ENCODE assay signal across 9 mouse cellular contexts in the genomic region with DNA sequence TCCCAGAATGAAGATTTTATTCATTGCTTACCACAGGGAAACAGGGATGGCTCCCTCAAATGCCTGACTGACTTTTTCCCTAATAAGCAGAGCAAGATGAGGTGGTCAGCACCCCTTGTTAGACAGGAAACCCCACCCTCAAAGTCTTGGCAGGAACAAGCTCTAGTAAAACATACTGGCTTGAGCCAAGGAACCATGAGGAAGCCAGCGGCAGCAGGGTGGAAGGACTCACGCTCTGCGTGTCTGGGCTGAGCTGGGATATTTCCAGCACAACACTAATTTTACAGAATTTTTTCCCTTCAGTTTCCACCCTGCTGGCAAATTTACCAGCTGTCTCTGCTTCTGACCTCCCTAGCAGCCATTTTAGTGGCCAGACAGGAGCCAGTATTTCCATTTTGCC. TPM values are rescaled to one million over a fixed set of nuclear protein-coding genes. Genes with fewer than 3 reads are reported as not detected.
A peak's percentile ranks its signal among the peaks of the same experiment; 100 is the strongest.
DNase-seq lines count a peak whose midpoint lies in the region; ATAC-seq and TF ChIP-seq lines count a peak whose summit lies in the region.
"Had no signal": no experiment of that assay in that cellular context is flagged by ENCODE, and none has a peak within 500 bp of the region (broad histone marks: within the 10 kb centered on the region; RNA-seq: fewer than 3 reads in every experiment).

No protein-coding gene starts in this region.

- TF ChIP-seq POLR2A in kidney, adult 2 months (IDR thresholded peaks at IDR 0.05; ENCODE audit: low read depth, low read length): no peak

- H3K4me2 ChIP-seq in forebrain, embryonic 15.5 days (replicated peaks): no peak overlapping the region
- no peak overlapping the region for H3K4me2 ChIP-seq in hindbrain, embryonic 14.5 days (replicated peaks)
- no peak overlapping the region for H3K4me2 ChIP-seq in midbrain, embryonic 16.5 days (ENCODE audit: low read length)
- H3K4me2 ChIP-seq: midbrain, embryonic 12.5 days had no signal

- H3K27me3 ChIP-seq in kidney, adult 2 months (replicated peaks; ENCODE audit: control insufficient read depth, insufficient read depth, low read length): no peaks in the 10 kb centered on the region
- H3K27me3 ChIP-seq in forebrain, embryonic 15.5 days: no peaks in the 10 kb centered on the region
- H3K27me3 ChIP-seq in hindbrain, embryonic 14.5 days (ENCODE audit: control insufficient read depth, insufficient read depth, low read length): no peaks in the 10 kb centered on the region
- no peaks in the 10 kb centered on the region for H3K27me3 ChIP-seq in midbrain, embryonic 16.5 days (ENCODE audit: control insufficient read depth, insufficient read depth, low read depth, low read length)
- H3K27me3 ChIP-seq: midbrain, embryonic 12.5 days had no signal

- 46% methylated on average over 3 of the region's 3 CpGs for WGBS in kidney, adult 2 months
- 54% methylated on average over 3 of the region's 3 CpGs for WGBS in forebrain, embryonic 15.5 days
- WGBS in hindbrain, embryonic 14.5 days: 78% methylated on average over 3 of the region's 3 CpGs
- WGBS in midbrain, embryonic 16.5 days: 88% methylated on average over 3 of the region's 3 CpGs

- no peak overlapping the region for H3K4me3 ChIP-seq in kidney, adult 2 months (ENCODE audit: insufficient read depth, low read depth, low read length)
- H3K4me3 ChIP-seq in forebrain, embryonic 15.5 days: no peak overlapping the region
- H3K4me3 ChIP-seq in hindbrain, embryonic 14.5 days (replicated peaks; ENCODE audit: low read length): no peak overlapping the region
- H3K4me3 ChIP-seq in midbrain, embryonic 16.5 days (ENCODE audit: low read depth, low read length): no peak overlapping the region
- H3K4me3 ChIP-seq: midbrain, embryonic 12.5 days had no signal

- no peaks in the 10 kb centered on the region for H3K9me3 ChIP-seq in forebrain, embryonic 15.5 days
- H3K9me3 ChIP-seq in hindbrain, embryonic 14.5 days (ENCODE audit: control insufficient read depth, low read length): no peaks in the 10 kb centered on the region
- no peaks in the 10 kb centered on the region for H3K9me3 ChIP-seq in midbrain, embryonic 16.5 days (replicated peaks; ENCODE audit: control insufficient read depth, low read length, poor library complexity, severe bottlenecking)
- H3K9me3 ChIP-seq: midbrain, embryonic 12.5 days had no signal

- peak; percentile 60 for DNase-seq in kidney, adult 2 months
- no peak for DNase-seq in kidney, adult 18-20 months
- no peak for DNase-seq in hindbrain, embryonic 14.5 days (ENCODE audit: low spot score)
- DNase-seq in ovary, postnatal 36 days (ENCODE audit: low spot score): no peak
- no peak for DNase-seq in natural killer cell, adult 2 months (ENCODE audit: low spot score in 2 of 2)
- no peak for DNase-seq in layer of hippocampus, adult 8-10 months (ENCODE audit: low spot score in 2 of 2)

- H3K4me1 ChIP-seq in kidney, adult 2 months (ENCODE audit: control insufficient read depth, insufficient read depth, low read length): peaks cover 58% of the 10 kb centered on the region
- peaks cover 73% of the 10 kb centered on the region for H3K4me1 ChIP-seq in forebrain, embryonic 15.5 days
- H3K4me1 ChIP-seq in hindbrain, embryonic 14.5 days (replicated peaks; ENCODE audit: control insufficient read depth, insufficient read depth, low read length): peaks cover 55% of the 10 kb centered on the region
- peaks cover 34% of the 10 kb centered on the region for H3K4me1 ChIP-seq in midbrain, embryonic 16.5 days (ENCODE audit: control insufficient read depth, insufficient read depth, low read length)

- H3K27ac ChIP-seq in kidney, adult 2 months (ENCODE audit: insufficient read depth, low read depth, low read length): peak overlapping the region; percentile 62
- H3K27ac ChIP-seq in forebrain, embryonic 15.5 days (replicated peaks): peak overlapping the region; percentile 81
- H3K27ac ChIP-seq in hindbrain, embryonic 14.5 days: peak overlapping the region; percentile 82
- H3K27ac ChIP-seq in midbrain, embryonic 16.5 days (ENCODE audit: low read length): peak overlapping the region; percentile 58; the same call in 1 of the 2 replicates

- ATAC-seq in forebrain, embryonic 15.5 days (replicated peaks): no peak
- no peak for ATAC-seq in hindbrain, embryonic 14.5 days (ENCODE audit: low FRiP score)
- no peak for ATAC-seq in midbrain, embryonic 16.5 days

- H3K9ac ChIP-seq in forebrain, embryonic 15.5 days (replicated peaks): no peak overlapping the region
- H3K9ac ChIP-seq in hindbrain, embryonic 14.5 days: no peak overlapping the region
- H3K9ac ChIP-seq in midbrain, embryonic 16.5 days (ENCODE audit: low read depth, low read length): no peak overlapping the region
- H3K9ac ChIP-seq: midbrain, embryonic 12.5 days had no signal

- TF ChIP-seq CTCF in kidney, adult 2 months (conservative IDR thresholded peaks at IDR 0.05; ENCODE audit: insufficient read depth, insufficient read length, low read depth, low read length): no peak

- no peaks in the 10 kb centered on the region for H3K36me3 ChIP-seq in kidney, adult 2 months (ENCODE audit: control insufficient read depth, insufficient read depth, low read length)
- H3K36me3 ChIP-seq in forebrain, embryonic 15.5 days: peaks cover 19% of the 10 kb centered on the region
- H3K36me3 ChIP-seq in hindbrain, embryonic 14.5 days (replicated peaks; ENCODE audit: control insufficient read depth, insufficient read depth): peaks cover 36% of the 10 kb centered on the region
- peaks cover 9% of the 10 kb centered on the region for H3K36me3 ChIP-seq in midbrain, embryonic 16.5 days (ENCODE audit: control insufficient read depth, insufficient read depth, low read length)

RNA-seq across cellular contexts. Expression of a gene that starts 7.4 kb away (rescaled TPM):
- 13.5 and 15.3 TPM in 2 replicates for polyA plus RNA-seq in kidney, adult 2 months (2012; rRNA removed)
- polyA plus RNA-seq in forebrain, embryonic 15.5 days (2015; fragmentation: Nextera tagmentation; extraction: Ambion mirVana): 37.0 and 37.2 TPM in 2 replicates
- 34.6 and 35.5 TPM in 2 replicates for polyA plus RNA-seq in hindbrain, embryonic 14.5 days (2014; fragmentation: Nextera tagmentation; extraction: Ambion mirVana)
- polyA plus RNA-seq in midbrain, embryonic 16.5 days (2015; fragmentation: Nextera tagmentation; extraction: Ambion mirVana): 51.6 and 53.4 TPM in 2 replicates
- total RNA-seq in layer of hippocampus, adult 8-10 months (2022): 100 to 1,000 TPM; 105 to 117 (median 110) TPM

RNA-seq across cellular contexts. Expression of a gene that starts 25.4 kb away (rescaled TPM):
- polyA plus RNA-seq in kidney, adult 2 months (2012; rRNA removed): 41.5 and 49.3 TPM in 2 replicates
- 119 and 120 TPM in 2 replicates for polyA plus RNA-seq in forebrain, embryonic 15.5 days (2015; fragmentation: Nextera tagmentation; extraction: Ambion mirVana)
- 68.8 and 74.5 TPM in 2 replicates for polyA plus RNA-seq in hindbrain, embryonic 14.5 days (2014; fragmentation: Nextera tagmentation; extraction: Ambion mirVana)
- 126 and 129 TPM in 2 replicates for polyA plus RNA-seq in midbrain, embryonic 16.5 days (2015; fragmentation: Nextera tagmentation; extraction: Ambion mirVana)
- 100 to 1,000 TPM; 287 to 306 (median 298) TPM for total RNA-seq in layer of hippocampus, adult 8-10 months (2022)

RNA-seq across cellular contexts. Expression of a gene that starts 33.9 kb away (rescaled TPM):
- polyA plus RNA-seq in kidney, adult 2 months (2012; rRNA removed): 29.6 and 35.4 TPM in 2 replicates
- polyA plus RNA-seq in forebrain, embryonic 15.5 days (2015; fragmentation: Nextera tagmentation; extraction: Ambion mirVana): 9.7 and 10.9 TPM in 2 replicates
- 15.4 and 17.1 TPM in 2 replicates for polyA plus RNA-seq in hindbrain, embryonic 14.5 days (2014; fragmentation: Nextera tagmentation; extraction: Ambion mirVana)
- 16.1 and 17.9 TPM in 2 replicates for polyA plus RNA-seq in midbrain, embryonic 16.5 days (2015; fragmentation: Nextera tagmentation; extraction: Ambion mirVana)
- total RNA-seq in layer of hippocampus, adult 8-10 months (2022): 10 to 100 TPM; 13.2 to 17.1 (median 14.7) TPM

RNA-seq across cellular contexts. Expression of a gene that starts 44.1 kb away (rescaled TPM):
- 4.3 and 5.3 TPM in 2 replicates for polyA plus RNA-seq in kidney, adult 2 months (2012; rRNA removed)
- polyA plus RNA-seq in forebrain, embryonic 15.5 days (2015; fragmentation: Nextera tagmentation; extraction: Ambion mirVana): 6.8 and 10.6 TPM in 2 replicates
- 2.9 and 4.2 TPM in 2 replicates for polyA plus RNA-seq in hindbrain, embryonic 14.5 days (2014; fragmentation: Nextera tagmentation; extraction: Ambion mirVana)
- 6.1 and 9.5 TPM in 2 replicates for polyA plus RNA-seq in midbrain, embryonic 16.5 days (2015; fragmentation: Nextera tagmentation; extraction: Ambion mirVana)
- 1 to 10 TPM; 4.4 to 8.1 (median 6.4) TPM for total RNA-seq in layer of hippocampus, adult 8-10 months (2022)

RNA-seq across cellular contexts. Expression of a gene that starts 51.8 kb away (rescaled TPM):
- 54.1 and 70.7 TPM in 2 replicates for polyA plus RNA-seq in kidney, adult 2 months (2012; rRNA removed)
- 1.5 and 2.6 TPM in 2 replicates for polyA plus RNA-seq in forebrain, embryonic 15.5 days (2015; fragmentation: Nextera tagmentation; extraction: Ambion mirVana)
- 2.0 and 2.4 TPM in 2 replicates for polyA plus RNA-seq in hindbrain, embryonic 14.5 days (2014; fragmentation: Nextera tagmentation; extraction: Ambion mirVana)
- 1.9 and 2.0 TPM in 2 replicates for polyA plus RNA-seq in midbrain, embryonic 16.5 days (2015; fragmentation: Nextera tagmentation; extraction: Ambion mirVana)
- 1 to 10 TPM in 3 of 4 experiments, under 1 TPM in 1; 0.54 to 1.9 (median 1.2) TPM for total RNA-seq in layer of hippocampus, adult 8-10 months (2022)
